Mouse (Mus musculus) heart, adult 2 months (tissue): Measurements from ENCODE around the gene Spata13. TPM values are rescaled to one million over a fixed set of nuclear protein-coding genes. Genes with fewer than 3 reads are reported as not detected.
A peak's percentile ranks its signal among the peaks of the same experiment; 100 is the strongest.

Source experiments
- DNase-seq, 2 experiments: peaks; one replicate each; pipeline ENCODE4 v3.0.0; 2021
- H3K27ac ChIP-seq: fragments of 200-600 bp; 2 replicates; pipeline ENCODE4 v1.8.1; 2022
- H3K27me3 ChIP-seq: fragments of 200-500 bp; 2 replicates; pipeline ENCODE4 v1.6.1; 2012; ENCODE audit warnings: mild to moderate bottlenecking, low read length, inconsistent platforms, mixed read lengths; ENCODE audit not compliant: control insufficient read depth, insufficient read depth
- H3K36me3 ChIP-seq: fragments of 200-500 bp; 2 replicates; pipeline ENCODE4 v1.6.1; 2012; ENCODE audit warnings: low read length, inconsistent platforms; ENCODE audit not compliant: control insufficient read depth, insufficient read depth
- H3K4me1 ChIP-seq: fragments of 200-500 bp; 2 replicates; pipeline ENCODE4 v1.6.1; 2011; ENCODE audit warnings: low read length; ENCODE audit not compliant: control insufficient read depth, insufficient read depth
- H3K4me3 ChIP-seq: fragments of 200-600 bp; 2 replicates; pipeline ENCODE4 v1.8.1; 2022
- H3K79me2 ChIP-seq: fragments of 200-500 bp; replicated peaks from 2 replicates; pipeline ENCODE4 v1.6.1; 2012; ENCODE audit warnings: mild to moderate bottlenecking, inconsistent platforms, low read length, moderate library complexity, mixed read lengths; ENCODE audit not compliant: control insufficient read depth, insufficient read depth
- H3K9ac ChIP-seq: fragments of 200-500 bp; 2 replicates; pipeline ENCODE4 v1.6.1; 2012; ENCODE audit warnings: low read depth, mild to moderate bottlenecking, control low read depth, inconsistent platforms, low read length, mixed read lengths
- CTCF ChIP-seq: fragments of 200-600 bp; IDR thresholded peaks from 2 replicates; pipeline ENCODE4 v1.8.1; 2022; ENCODE audit warnings: antibody characterized with exemption, mild to moderate bottlenecking, moderate library complexity
- EP300 ChIP-seq: fragments of 200-500 bp; IDR thresholded peaks from 2 replicates; pipeline ENCODE4 v1.6.1; 2011; ENCODE audit warnings: low read depth, low read length, control low read depth; ENCODE audit not compliant: insufficient read depth
- POLR2A ChIP-seq: fragments of 200-500 bp; IDR thresholded peaks from 2 replicates; pipeline ENCODE4 v1.6.1; 2011; ENCODE audit warnings: mild to moderate bottlenecking, low read depth, low read length, control low read depth; ENCODE audit not compliant: insufficient read depth
- WGBS: fragments of 180-500 bp; shearing (Covaris S2); methylation state at CpG from one replicate; pipeline ENCODE4 v1.1.7; 2018; 5-methylcytosine and 5-hydroxymethylcytosine counted together
- intact Hi-C: fragments of 180-260 bp; cut with DNase I; formaldehyde crosslinking; loops from one replicate; pipeline ENCODE4 v1.15.1; 2025
- polyA plus RNA-seq: library from polyadenylated mRNA; depleted of rRNA; stranded (reverse); fragments of >200 nt; gene quantifications from 2 replicates; pipeline ENCODE4 v1.2.3, GENCODE M21; 2012
- total RNA-seq, 2 experiments: library from RNA; stranded (reverse); gene quantifications; 2 replicates each; pipeline ENCODE4 v1.2.3; 2021

The Spata13 gene
- total and polyA plus RNA-seq, 3 experiments = 9.5 to 14.7 (median 13.1) TPM

DNA sequence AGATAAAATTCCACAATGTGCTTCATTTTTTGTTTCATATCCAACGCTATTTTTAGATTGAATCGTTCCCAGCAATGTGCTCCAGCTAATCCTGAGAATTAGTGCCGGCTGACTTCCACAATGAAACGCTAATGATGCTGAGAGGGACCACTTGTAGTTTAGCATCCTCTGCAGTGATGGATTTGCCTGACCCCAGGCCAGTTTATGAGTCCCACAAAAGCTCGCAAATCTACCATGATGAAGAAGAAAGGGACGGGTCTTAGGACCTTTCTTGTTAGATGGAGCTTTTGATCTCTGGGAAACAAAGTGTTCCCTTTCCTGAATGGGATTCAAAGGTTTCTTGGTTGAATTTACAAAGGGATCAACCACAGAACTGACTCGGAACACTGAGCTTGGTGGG, 21.1 kb upstream of the Spata13 start:
- H3K4me3 ChIP-seq = no peak overlapping the region
- no peak overlapping the region for H3K9ac ChIP-seq
- no peaks in the 10 kb centered on the region for H3K36me3 ChIP-seq
- DNase-seq = no peak
- WGBS = 52% methylated on average over 7 of the region's 7 CpGs
- intact Hi-C loops = no loop called here
- no peaks in the 10 kb centered on the region for H3K79me2 ChIP-seq
- TF ChIP-seq EP300 (no peak), CTCF (no peak), POLR2A (no peak)
- H3K27ac ChIP-seq = no peak overlapping the region
- no peaks in the 10 kb centered on the region for H3K27me3 ChIP-seq
- no peaks in the 10 kb centered on the region for H3K4me1 ChIP-seq

DNA sequence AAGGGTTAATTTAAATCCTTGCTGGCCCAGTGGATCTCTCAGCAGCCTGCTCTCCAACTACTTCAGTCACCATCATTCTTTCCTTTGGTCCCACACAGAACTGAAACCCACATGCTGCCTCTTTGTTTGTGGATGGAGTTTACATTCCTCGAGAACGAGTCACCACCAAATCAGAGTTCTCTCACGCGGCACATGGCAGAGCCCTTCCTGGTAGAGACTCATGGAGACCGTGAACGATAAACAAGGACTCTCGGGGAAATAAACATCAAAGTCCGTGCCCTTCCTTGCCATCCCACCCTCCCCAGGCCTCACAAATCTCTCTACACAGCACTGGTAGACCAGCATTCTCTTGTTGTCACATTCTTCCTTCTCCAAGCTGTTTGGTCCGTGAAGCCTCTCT, 12.7 kb upstream of the Spata13 start:
- no peak for DNase-seq
- 34% methylated on average over 9 of the region's 9 CpGs for WGBS
- H3K4me1 ChIP-seq = no peaks in the 10 kb centered on the region
- H3K4me3 ChIP-seq = no peak overlapping the region
- H3K79me2 ChIP-seq = no peaks in the 10 kb centered on the region
- no peaks in the 10 kb centered on the region for H3K27me3 ChIP-seq
- intact Hi-C loops = no loop called here
- H3K27ac ChIP-seq = no peak overlapping the region
- no peak for TF ChIP-seq POLR2A
- TF ChIP-seq EP300 = no peak
- TF ChIP-seq CTCF = no peak
- H3K9ac ChIP-seq = no peak overlapping the region
- H3K36me3 ChIP-seq = no peaks in the 10 kb centered on the region

DNA sequence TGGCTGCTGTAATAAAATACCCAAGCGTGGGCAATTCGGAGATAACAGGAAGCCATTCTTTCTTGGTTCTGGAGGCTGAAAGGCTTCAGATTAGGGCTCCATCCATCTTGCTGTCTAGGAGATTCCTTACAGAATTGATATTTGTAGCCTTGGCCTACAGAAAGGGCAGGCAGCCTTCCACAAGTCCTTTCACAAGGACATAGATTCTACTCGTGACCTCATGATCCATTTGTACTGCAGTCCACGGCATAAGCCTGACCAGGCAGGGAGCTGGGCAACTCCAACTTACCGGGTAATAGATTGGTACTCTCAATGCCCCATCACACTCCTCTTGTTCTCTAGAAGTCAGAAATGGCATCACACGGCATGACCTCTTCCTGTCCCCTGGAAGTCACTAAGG, 8.3 kb upstream of the Spata13 start:
- H3K79me2 ChIP-seq = no peaks in the 10 kb centered on the region
- no peaks in the 10 kb centered on the region for H3K4me1 ChIP-seq
- H3K27me3 ChIP-seq = no peaks in the 10 kb centered on the region
- H3K9ac ChIP-seq = no peak overlapping the region
- no peak overlapping the region for H3K27ac ChIP-seq
- 75% methylated on average over 6 of the region's 6 CpGs for WGBS
- intact Hi-C loops = no loop called here
- DNase-seq = no peak
- no peak overlapping the region for H3K4me3 ChIP-seq
- H3K36me3 ChIP-seq = no peaks in the 10 kb centered on the region
- TF ChIP-seq EP300 = no peak

DNA sequence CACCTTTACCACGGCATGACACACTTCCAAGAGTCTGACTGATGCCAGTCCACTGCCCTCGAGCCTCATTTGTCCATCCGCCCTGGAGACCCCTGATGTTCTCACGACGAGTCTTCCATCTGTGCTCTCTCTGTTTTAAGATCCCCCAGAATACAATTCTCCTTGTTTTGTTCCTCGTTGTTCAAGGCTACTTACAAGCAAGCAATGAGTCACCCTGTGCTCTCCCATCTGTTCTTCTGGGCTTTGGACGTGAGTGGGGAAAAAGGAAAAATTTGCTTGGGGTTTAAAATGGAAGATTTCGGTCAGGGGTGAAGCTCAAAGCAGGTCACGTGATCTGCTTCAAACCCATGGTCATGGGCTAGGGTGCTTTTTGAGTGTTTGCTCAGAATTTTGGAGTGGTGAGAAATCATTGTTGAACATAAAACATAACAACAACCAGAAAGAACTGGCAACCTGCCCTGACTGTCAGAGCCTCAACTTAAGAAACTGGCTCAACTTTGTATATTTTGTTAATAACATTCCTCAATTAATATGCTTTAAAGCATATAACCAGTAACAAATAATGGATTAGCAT, 3.8 kb upstream of the Spata13 start:
- H3K4me3 ChIP-seq = no peak overlapping the region
- no peak for DNase-seq
- H3K36me3 ChIP-seq = no peaks in the 10 kb centered on the region
- no peaks in the 10 kb centered on the region for H3K27me3 ChIP-seq
- 68% methylated on average over 9 of the region's 9 CpGs for WGBS
- H3K4me1 ChIP-seq = no peaks in the 10 kb centered on the region
- intact Hi-C loops = no loop called here
- no peak overlapping the region for H3K9ac ChIP-seq
- no peaks in the 10 kb centered on the region for H3K79me2 ChIP-seq
- TF ChIP-seq POLR2A = no peak
- TF ChIP-seq EP300 = no peak
- no peak for TF ChIP-seq CTCF
- H3K27ac ChIP-seq = no peak overlapping the region

DNA sequence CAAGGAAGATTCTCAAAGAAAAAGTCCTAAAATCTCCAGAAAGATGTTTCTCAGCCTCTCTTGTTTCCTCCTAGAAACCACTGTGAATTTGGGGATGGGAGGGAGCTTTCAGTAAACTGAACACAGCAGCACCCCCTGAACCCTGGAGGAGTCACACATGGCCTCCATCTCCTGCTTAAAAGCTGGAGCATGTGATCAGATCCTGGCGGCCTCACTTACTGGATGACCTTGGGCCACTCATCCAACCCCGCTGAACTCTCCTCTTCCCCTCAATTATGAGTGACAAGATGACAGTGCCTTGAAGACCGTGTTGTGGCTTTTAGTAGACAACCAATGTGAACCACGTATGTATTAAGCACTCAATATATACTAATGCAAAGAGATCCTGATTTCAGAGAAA, 2.8 kb upstream of the Spata13 start:
- Histone ChIP-seq H3K9ac (no peak overlapping the region), H3K79me2 (no peaks in the 10 kb centered on the region), H3K27me3 (no peaks in the 10 kb centered on the region), H3K27ac (no peak overlapping the region), H3K4me3 (no peak overlapping the region), H3K4me1 (peaks cover 1% of the 10 kb centered on the region; the same call in 1 of the 2 replicates), H3K36me3 (no peaks in the 10 kb centered on the region)
- TF ChIP-seq POLR2A = no peak
- no peak for TF ChIP-seq CTCF
- TF ChIP-seq EP300 = no peak
- intact Hi-C loops = no loop called here
- 76% methylated on average over 4 of the region's 4 CpGs for WGBS
- DNase-seq = no peak

DNA sequence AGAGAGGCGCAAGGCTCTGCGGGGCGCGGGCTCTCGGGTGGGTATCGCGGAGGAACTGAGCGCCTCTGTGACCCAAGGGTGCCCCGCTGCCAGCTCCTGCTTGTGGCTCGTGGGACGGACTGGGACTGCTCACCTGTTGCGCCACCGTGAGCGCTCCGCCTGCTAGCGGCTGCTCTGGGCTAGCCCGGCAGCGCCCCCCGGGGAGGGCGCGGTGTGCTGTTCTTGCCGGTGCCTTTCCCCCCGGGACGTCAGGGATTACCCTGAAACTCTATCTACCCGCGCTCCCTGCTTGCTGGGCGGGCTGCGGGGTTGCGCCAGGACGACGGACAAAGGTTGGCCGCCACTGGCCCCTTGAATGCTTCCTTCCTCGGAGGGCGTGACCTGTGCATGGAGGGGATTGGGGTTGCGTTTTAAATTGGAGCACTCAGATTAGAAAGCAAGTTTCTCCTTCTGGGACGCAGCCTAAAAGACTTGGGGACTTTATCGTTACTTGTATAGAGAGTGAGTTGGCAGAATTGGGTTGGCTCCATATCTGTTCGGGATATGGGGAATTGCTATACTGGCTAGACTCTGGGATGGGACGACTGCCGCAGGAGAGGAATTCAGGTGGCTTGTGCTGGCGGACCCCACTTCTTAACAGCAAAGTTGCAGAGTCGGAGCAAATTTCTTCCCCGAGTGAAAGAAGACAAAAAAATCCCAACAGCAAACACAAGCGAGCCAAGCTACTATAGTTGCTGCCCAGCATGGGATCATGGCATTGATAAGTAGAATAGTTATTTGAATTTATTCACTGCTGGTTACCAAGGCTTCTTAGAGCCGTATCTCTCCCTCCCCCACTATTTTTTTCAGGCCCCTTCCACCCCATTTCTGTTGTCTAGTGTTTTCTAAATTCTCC, 1.3 kb downstream of the Spata13 start:
- H3K79me2 ChIP-seq = peaks cover 2% of the 10 kb centered on the region; the same call in 1 of the 2 replicates
- WGBS = under 1% methylated on average over 45 of the region's 45 CpGs
- DNase-seq = peak in 1 of 2 experiments; percentile 61
- H3K36me3 ChIP-seq = peaks cover 3% of the 10 kb centered on the region; the same call in 1 of the 2 replicates
- no peaks in the 10 kb centered on the region for H3K27me3 ChIP-seq
- H3K9ac ChIP-seq = peak overlapping the region; percentile 78
- peak overlapping the region; percentile 81 for H3K27ac ChIP-seq
- H3K4me1 ChIP-seq = peaks cover 7% of the 10 kb centered on the region
- TF ChIP-seq POLR2A (no peak), CTCF (peak; percentile 52)
- H3K4me3 ChIP-seq = peak overlapping the region; percentile 69
- intact Hi-C loops = loop anchor here (1.0 to 5.0 kb wide), 3 partner anchors 47 to 110 kb away; no protein-coding TSS in a partner anchor
